Mouse (Mus musculus): Measurements from ENCODE around the gene Unc5c.

- TF ChIP-seq GATA1 (IDR thresholded peaks at IDR 0.05; ENCODE audit: low read length) (no peak), TAL1 (IDR thresholded peaks at IDR 0.05; ENCODE audit: low read length) (no peak)
Measured at GRCm38 (mm10) chr3:141549661-141550060, 84.6 kb downstream of the Unc5c start.
